Mouse (Mus musculus): ENCODE data around the gene Ccdc138. TPM values are rescaled to one million over a fixed set of nuclear protein-coding genes. Genes with fewer than 3 reads are reported as not detected.

The Ccdc138 gene
- polyA plus RNA-seq, 1 experiment from 2014 or later = 13.1 TPM

DNA sequence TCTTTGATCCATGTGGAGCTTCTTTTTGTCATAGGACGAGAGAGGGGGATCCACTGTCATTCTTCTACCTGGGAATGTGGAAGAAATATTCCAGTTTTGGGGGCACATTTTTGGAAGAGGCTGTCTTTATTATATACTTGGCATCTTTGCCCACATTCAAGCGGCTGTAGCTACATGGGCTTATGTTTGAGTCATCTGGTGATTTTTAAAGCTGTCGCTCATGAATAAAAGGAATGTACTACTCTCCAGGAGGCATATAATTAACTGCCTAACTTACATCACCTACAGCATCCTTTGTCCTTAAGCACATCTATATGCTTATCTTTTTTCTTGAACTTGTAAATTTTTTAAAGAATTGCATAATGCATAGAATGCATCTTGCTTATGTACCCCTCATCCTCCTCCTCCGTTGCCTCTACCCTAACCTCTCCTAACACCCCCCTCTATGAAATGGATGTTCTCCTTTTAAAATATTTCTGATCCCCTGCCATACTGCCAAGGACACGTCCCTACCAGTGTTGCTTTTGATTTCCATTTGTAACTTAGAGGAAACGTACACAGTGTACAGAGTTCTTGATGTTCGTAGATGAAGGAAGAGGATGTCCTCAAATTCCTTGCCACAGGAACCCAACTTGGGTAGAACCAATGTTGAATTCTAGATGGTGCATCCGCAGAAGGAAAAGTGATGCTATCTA is 57.1 kb downstream of the Ccdc138 start:
- Histone ChIP-seq H3K4me2 (no peak overlapping the region), H3K9me3 (ENCODE audit: control insufficient read depth, low read length) (no peaks in the 10 kb centered on the region), H3K9ac (ENCODE audit: low read length) (no peak overlapping the region), H3K27ac (ENCODE audit: low read depth, low read length) (no peak overlapping the region), H3K27me3 (ENCODE audit: control insufficient read depth, insufficient read depth, low read length) (no peaks in the 10 kb centered on the region), H3K36me3 (ENCODE audit: control insufficient read depth, insufficient read depth, low read length) (no peaks in the 10 kb centered on the region), H3K4me3 (ENCODE audit: low read depth, low read length) (no peak overlapping the region), H3K4me1 (ENCODE audit: control insufficient read depth, insufficient read depth, low read length) (no peaks in the 10 kb centered on the region)
- DNase-seq (ENCODE audit: low spot score, missing footprints) (no peak), ATAC-seq (ENCODE audit: low FRiP score) (no peak)
- WGBS = 91% methylated on average over 8 of the region's 8 CpGs

DNA sequence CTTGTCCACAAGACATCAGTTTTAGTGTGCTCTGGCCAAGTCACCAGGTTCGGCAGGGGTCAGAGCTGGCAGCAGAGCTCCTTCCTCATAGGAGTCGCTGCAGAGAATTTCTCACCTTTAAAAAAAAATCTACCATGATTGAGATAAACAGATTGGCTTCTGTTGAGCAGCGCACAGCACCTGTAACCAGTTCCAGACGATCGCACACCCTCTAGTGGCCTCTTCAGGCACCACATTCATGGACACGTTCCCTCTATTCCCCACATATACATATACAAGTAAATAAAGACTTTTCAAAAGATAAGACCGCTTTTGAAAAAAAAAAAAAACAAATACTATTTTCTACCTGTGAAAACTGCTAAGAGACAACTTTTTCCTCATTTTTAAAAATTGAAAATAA is 61.4 kb downstream of the Ccdc138 start:
- no peaks in the 10 kb centered on the region for H3K36me3 ChIP-seq (ENCODE audit: control insufficient read depth, insufficient read depth, low read length)
- no peaks in the 10 kb centered on the region for H3K4me1 ChIP-seq (ENCODE audit: control insufficient read depth, insufficient read depth, low read length)
- no peak; the same call in 1 of the 2 replicates for ATAC-seq (ENCODE audit: low FRiP score)
- H3K27me3 ChIP-seq (ENCODE audit: control insufficient read depth, insufficient read depth, low read length) = no peaks in the 10 kb centered on the region
- no peak overlapping the region for H3K9ac ChIP-seq (ENCODE audit: low read length)
- H3K4me3 ChIP-seq (ENCODE audit: low read depth, low read length) = no peak overlapping the region
- no peak overlapping the region for H3K4me2 ChIP-seq
- H3K9me3 ChIP-seq (ENCODE audit: control insufficient read depth, low read length) = no peaks in the 10 kb centered on the region
- DNase-seq (ENCODE audit: low spot score, missing footprints) = peak; percentile 92
- WGBS = 37% methylated on average over 7 of the region's 7 CpGs
- H3K27ac ChIP-seq (ENCODE audit: low read depth, low read length) = no peak overlapping the region

GRCm38 (mm10) chr10:58559901-58560300 is 62.2 kb downstream of the Ccdc138 start:
- ATAC-seq (ENCODE audit: low FRiP score) = peak; percentile 54; the same call in 1 of the 2 replicates
- H3K4me2 ChIP-seq = no peak overlapping the region
- WGBS = 17% methylated on average over 3 of the region's 3 CpGs

DNA sequence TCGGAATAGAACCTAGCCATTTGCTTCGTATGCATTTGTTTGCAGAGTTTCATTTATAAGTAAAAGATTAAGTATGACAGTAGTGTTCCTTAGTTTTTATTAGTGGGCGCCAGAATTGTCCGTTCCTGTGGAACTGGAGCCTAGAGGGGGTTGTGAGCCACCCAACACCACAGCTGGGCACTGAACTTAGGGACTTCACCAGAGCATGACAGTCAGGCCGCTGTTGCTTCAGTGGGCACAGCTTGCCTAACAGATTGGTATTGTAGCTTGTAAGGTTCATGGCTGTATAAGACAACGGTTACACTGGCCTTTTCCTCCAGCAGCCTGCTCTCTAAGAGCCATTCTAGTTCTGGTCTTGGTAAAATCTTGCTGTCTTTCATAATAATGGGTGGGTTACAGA is 62.8 kb downstream of the Ccdc138 start:
- 90% methylated on average over 6 of the region's 6 CpGs for WGBS

More at GRCm38 (mm10) chr10:58559901-58560300, 62.2 kb downstream of the Ccdc138 start:
- no peak overlapping the region for H3K4me3 ChIP-seq (ENCODE audit: low read depth, low read length)
- no peaks in the 10 kb centered on the region for H3K36me3 ChIP-seq (ENCODE audit: control insufficient read depth, insufficient read depth, low read length)
- H3K9me3 ChIP-seq (ENCODE audit: control insufficient read depth, low read length) = no peaks in the 10 kb centered on the region
- DNase-seq (ENCODE audit: low spot score, missing footprints) = peak; percentile 92
- no peaks in the 10 kb centered on the region for H3K27me3 ChIP-seq (ENCODE audit: control insufficient read depth, insufficient read depth, low read length)
- no peak overlapping the region for H3K27ac ChIP-seq (ENCODE audit: low read depth, low read length)
- H3K4me1 ChIP-seq (ENCODE audit: control insufficient read depth, insufficient read depth, low read length) = no peaks in the 10 kb centered on the region
- no peak overlapping the region for H3K9ac ChIP-seq (ENCODE audit: low read length)

DNA sequence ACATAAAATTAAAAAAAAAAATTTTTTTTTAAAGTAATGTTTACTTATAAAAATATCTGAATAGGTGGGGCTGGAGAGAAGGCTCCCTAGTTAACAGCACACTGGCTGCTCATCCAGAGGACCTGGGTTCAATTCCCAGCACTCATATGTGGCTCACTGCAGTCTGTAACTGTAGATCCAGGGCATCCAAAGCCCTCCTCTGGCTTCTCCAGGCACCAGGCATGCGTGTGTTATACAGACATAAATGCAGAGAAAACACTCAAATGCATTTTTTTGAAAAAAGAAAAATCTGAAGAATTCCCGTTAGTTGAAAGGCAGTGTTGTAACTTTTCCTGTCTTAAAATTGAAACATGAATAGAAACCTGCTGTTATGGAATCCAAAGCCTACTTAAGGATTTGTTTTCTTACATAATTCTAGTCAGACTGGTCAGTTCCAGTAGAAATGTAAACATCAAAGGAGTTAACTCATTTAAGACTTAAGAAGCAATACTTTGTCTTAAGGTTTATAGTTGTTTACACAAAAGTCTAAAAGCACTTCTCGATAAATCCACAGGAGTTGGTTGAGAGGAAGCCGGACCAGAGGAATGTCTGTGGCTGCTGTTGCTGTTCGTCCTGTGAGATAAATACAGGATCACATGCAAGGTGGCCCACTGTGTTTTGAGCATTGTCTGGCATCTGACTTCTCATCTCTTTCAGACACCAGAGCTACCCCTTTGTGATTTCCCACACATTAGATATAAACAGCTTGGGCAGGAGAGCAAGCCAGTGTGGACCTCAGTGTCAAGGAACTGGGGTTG is 87.9 kb downstream of the Ccdc138 start:
- Histone ChIP-seq H3K27ac (ENCODE audit: low read depth, low read length) (no peak overlapping the region), H3K4me1 (ENCODE audit: control insufficient read depth, insufficient read depth, low read length) (no peaks in the 10 kb centered on the region), H3K4me2 (no peak overlapping the region), H3K9me3 (ENCODE audit: control insufficient read depth, low read length) (no peaks in the 10 kb centered on the region), H3K9ac (ENCODE audit: low read length) (no peak overlapping the region), H3K27me3 (ENCODE audit: control insufficient read depth, insufficient read depth, low read length) (no peaks in the 10 kb centered on the region), H3K4me3 (ENCODE audit: low read depth, low read length) (no peak overlapping the region), H3K36me3 (ENCODE audit: control insufficient read depth, insufficient read depth, low read length) (no peaks in the 10 kb centered on the region)
- 76% methylated on average over 5 of the region's 5 CpGs for WGBS
- peak; percentile 81 for DNase-seq (ENCODE audit: low spot score, missing footprints)
- ATAC-seq (ENCODE audit: low FRiP score) = no peak

More for the DNA sequence above, 62.8 kb downstream of the Ccdc138 start:
- no peaks in the 10 kb centered on the region for H3K27me3 ChIP-seq (ENCODE audit: control insufficient read depth, insufficient read depth, low read length)
- H3K4me3 ChIP-seq (ENCODE audit: low read depth, low read length) = no peak overlapping the region
- no peak overlapping the region for H3K4me2 ChIP-seq
- no peaks in the 10 kb centered on the region for H3K9me3 ChIP-seq (ENCODE audit: control insufficient read depth, low read length)
- no peak overlapping the region for H3K27ac ChIP-seq (ENCODE audit: low read depth, low read length)
- DNase-seq (ENCODE audit: low spot score, missing footprints) = no peak
- H3K4me1 ChIP-seq (ENCODE audit: control insufficient read depth, insufficient read depth, low read length) = no peaks in the 10 kb centered on the region
- no peak for ATAC-seq (ENCODE audit: low FRiP score)
- no peaks in the 10 kb centered on the region for H3K36me3 ChIP-seq (ENCODE audit: control insufficient read depth, insufficient read depth, low read length)
- no peak overlapping the region for H3K9ac ChIP-seq (ENCODE audit: low read length)

GRCm38 (mm10) chr10:58594486-58594885 is 96.7 kb downstream of the Ccdc138 start:
- Histone ChIP-seq H3K9ac (ENCODE audit: low read length) (no peak overlapping the region), H3K27ac (ENCODE audit: low read depth, low read length) (no peak overlapping the region), H3K27me3 (ENCODE audit: control insufficient read depth, insufficient read depth, low read length) (no peaks in the 10 kb centered on the region), H3K4me1 (ENCODE audit: control insufficient read depth, insufficient read depth, low read length) (no peaks in the 10 kb centered on the region), H3K4me2 (no peak overlapping the region), H3K36me3 (ENCODE audit: control insufficient read depth, insufficient read depth, low read length) (no peaks in the 10 kb centered on the region), H3K4me3 (ENCODE audit: low read depth, low read length) (no peak overlapping the region), H3K9me3 (ENCODE audit: control insufficient read depth, low read length) (no peaks in the 10 kb centered on the region)
- 88% methylated on average over 3 of the region's 3 CpGs for WGBS
- DNase-seq (ENCODE audit: low spot score, missing footprints) (no peak), ATAC-seq (ENCODE audit: low FRiP score) (no peak)

DNA sequence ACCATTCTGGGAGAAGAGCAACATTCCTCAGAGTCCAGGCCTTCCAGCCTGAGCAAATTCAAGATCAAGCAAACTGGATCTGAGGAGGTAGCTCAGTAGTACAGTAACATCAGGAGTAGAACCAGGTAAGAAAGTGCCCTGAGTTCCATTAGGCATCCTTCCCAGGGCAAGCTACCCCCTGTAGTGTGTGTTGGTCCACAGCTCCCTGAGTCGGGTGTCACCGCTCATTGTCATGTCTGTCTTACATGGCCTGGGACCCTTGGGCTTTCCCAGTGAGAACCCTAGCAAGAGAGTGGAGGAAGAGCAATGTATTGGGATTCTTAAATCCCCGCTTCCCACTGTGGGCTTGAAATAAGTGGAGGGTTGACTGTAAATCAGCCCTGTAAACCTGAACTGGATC is 97.4 kb downstream of the Ccdc138 start:
- Histone ChIP-seq H3K27me3 (ENCODE audit: control insufficient read depth, insufficient read depth, low read length) (no peaks in the 10 kb centered on the region), H3K27ac (ENCODE audit: low read depth, low read length) (no peak overlapping the region), H3K36me3 (ENCODE audit: control insufficient read depth, insufficient read depth, low read length) (no peaks in the 10 kb centered on the region), H3K4me2 (no peak overlapping the region), H3K4me3 (ENCODE audit: low read depth, low read length) (no peak overlapping the region), H3K9ac (ENCODE audit: low read length) (no peak overlapping the region), H3K4me1 (ENCODE audit: control insufficient read depth, insufficient read depth, low read length) (no peaks in the 10 kb centered on the region), H3K9me3 (ENCODE audit: control insufficient read depth, low read length) (no peaks in the 10 kb centered on the region)
- no peak for ATAC-seq (ENCODE audit: low FRiP score)
- 87% methylated on average over 3 of the region's 3 CpGs for WGBS
- DNase-seq (ENCODE audit: low spot score, missing footprints) = no peak

GRCm38 (mm10) chr10:58595821-58596220 is 98.1 kb downstream of the Ccdc138 start:
- no peak for ATAC-seq (ENCODE audit: low FRiP score)

GRCm38 (mm10) chr10:58600151-58600550 is 102.4 kb downstream of the Ccdc138 start:
- Histone ChIP-seq H3K9me3 (ENCODE audit: control insufficient read depth, low read length) (no peaks in the 10 kb centered on the region), H3K4me3 (ENCODE audit: low read depth, low read length) (no peak overlapping the region), H3K27ac (ENCODE audit: low read depth, low read length) (no peak overlapping the region), H3K27me3 (ENCODE audit: control insufficient read depth, insufficient read depth, low read length) (no peaks in the 10 kb centered on the region), H3K4me1 (ENCODE audit: control insufficient read depth, insufficient read depth, low read length) (peaks cover 6% of the 10 kb centered on the region), H3K4me2 (no peak overlapping the region), H3K36me3 (ENCODE audit: control insufficient read depth, insufficient read depth, low read length) (no peaks in the 10 kb centered on the region), H3K9ac (ENCODE audit: low read length) (no peak overlapping the region)
- DNase-seq (ENCODE audit: low spot score, missing footprints) (no peak), ATAC-seq (ENCODE audit: low FRiP score) (no peak)
- WGBS = 89% methylated on average over 5 of the region's 5 CpGs

More at GRCm38 (mm10) chr10:58595821-58596220, 98.1 kb downstream of the Ccdc138 start:
- Histone ChIP-seq H3K36me3 (ENCODE audit: control insufficient read depth, insufficient read depth, low read length) (no peaks in the 10 kb centered on the region), H3K27me3 (ENCODE audit: control insufficient read depth, insufficient read depth, low read length) (no peaks in the 10 kb centered on the region), H3K4me2 (no peak overlapping the region), H3K4me3 (ENCODE audit: low read depth, low read length) (no peak overlapping the region), H3K9me3 (ENCODE audit: control insufficient read depth, low read length) (no peaks in the 10 kb centered on the region), H3K4me1 (ENCODE audit: control insufficient read depth, insufficient read depth, low read length) (no peaks in the 10 kb centered on the region), H3K27ac (ENCODE audit: low read depth, low read length) (no peak overlapping the region), H3K9ac (ENCODE audit: low read length) (no peak overlapping the region)
- WGBS = 71% methylated on average over 5 of the region's 5 CpGs
- no peak for DNase-seq (ENCODE audit: low spot score, missing footprints)
